Mouse (Mus musculus) testis, postnatal 10 days (tissue): ENCODE results near the gene Slc6a12.
"Not testable (repeated sequence)": the region's sequence is repeated elsewhere in the genome, so short reads cannot be mapped to it uniquely, and the experiment has no call there.

Experiments
- DNase-seq: peaks from one replicate; pipeline ENCODE4 v3.0.0; 2021; ENCODE audit warnings: low spot score

Slc6a12 gene

GRCm38 (mm10) chr6:121343771-121344123 is 871 bp downstream of the Slc6a12 start:
- no peak for DNase-seq

GRCm38 (mm10) chr6:121344329-121344728 is 1.5 kb downstream of the Slc6a12 start:
- no peak for DNase-seq

GRCm38 (mm10) chr6:121346428-121346827 is 3.6 kb downstream of the Slc6a12 start:
- no peak for DNase-seq

- no peak for DNase-seq
Measured at GRCm38 (mm10) chr6:121352276-121352675, 9.4 kb downstream of the Slc6a12 start.

GRCm38 (mm10) chr6:121356041-121356440 is 13.2 kb downstream of the Slc6a12 start:
- DNase-seq, result no peak

- no peak for DNase-seq
Measured at GRCm38 (mm10) chr6:121357232-121357631, 14.4 kb downstream of the Slc6a12 start.

GRCm38 (mm10) chr6:121363061-121363460 is 20.2 kb downstream of the Slc6a12 start:
- no peak for DNase-seq

- DNase-seq, result no peak
Measured at GRCm38 (mm10) chr6:121363956-121364355, 21.1 kb downstream of the Slc6a12 start.

- DNase-seq, result not testable (repeated sequence)
Measured at GRCm38 (mm10) chr6:121366537-121366936, 23.7 kb downstream of the Slc6a12 start.

GRCm38 (mm10) chr6:121367099-121367498 is 24.2 kb downstream of the Slc6a12 start:
- no peak for DNase-seq

- no peak for DNase-seq
Measured at GRCm38 (mm10) chr6:121371197-121371980, 28.5 kb downstream of the Slc6a12 start.

- peak; percentile 64 for DNase-seq
Measured at GRCm38 (mm10) chr6:121376159-121376558, 33.3 kb downstream of the Slc6a12 start.

- no peak for DNase-seq
Measured at GRCm38 (mm10) chr6:121378256-121378655, 35.4 kb downstream of the Slc6a12 start.

GRCm38 (mm10) chr6:121380576-121380975 is 37.7 kb downstream of the Slc6a12 start:
- DNase-seq, result no peak

GRCm38 (mm10) chr6:121382071-121382470 is 39.2 kb downstream of the Slc6a12 start:
- DNase-seq, result no peak

GRCm38 (mm10) chr6:121385397-121385796 is 42.5 kb downstream of the Slc6a12 start:
- DNase-seq, result no peak

- DNase-seq, result no peak
Measured at GRCm38 (mm10) chr6:121392610-121393252, 49.9 kb downstream of the Slc6a12 start.

- no peak for DNase-seq
Measured at GRCm38 (mm10) chr6:121401140-121401539, 58.3 kb downstream of the Slc6a12 start.

- no peak for DNase-seq
Measured at GRCm38 (mm10) chr6:121401826-121402660, 59.2 kb downstream of the Slc6a12 start.

GRCm38 (mm10) chr6:121402661-121403244 is 59.9 kb downstream of the Slc6a12 start:
- DNase-seq, result no peak

- DNase-seq, result no peak
Measured at GRCm38 (mm10) chr6:121405311-121405710, 62.4 kb downstream of the Slc6a12 start.

GRCm38 (mm10) chr6:121407571-121408011 is 64.7 kb downstream of the Slc6a12 start:
- DNase-seq, result no peak
